Mouse (Mus musculus) megakaryocyte, embryonic 14.5 days (primary cell): Measurements from ENCODE around the gene Hcls1.

Experiments
- FLI1 ChIP-seq: IDR thresholded peaks from 2 replicates; pipeline ENCODE4 v1.6.1; 2012; ENCODE audit warnings: low read length, inconsistent platforms, mixed read lengths
- GATA1 ChIP-seq: IDR thresholded peaks from 3 replicates; pipeline ENCODE4 v1.6.1; 2012; ENCODE audit warnings: mixed read lengths, low read length, inconsistent platforms, borderline replicate concordance

DNA sequence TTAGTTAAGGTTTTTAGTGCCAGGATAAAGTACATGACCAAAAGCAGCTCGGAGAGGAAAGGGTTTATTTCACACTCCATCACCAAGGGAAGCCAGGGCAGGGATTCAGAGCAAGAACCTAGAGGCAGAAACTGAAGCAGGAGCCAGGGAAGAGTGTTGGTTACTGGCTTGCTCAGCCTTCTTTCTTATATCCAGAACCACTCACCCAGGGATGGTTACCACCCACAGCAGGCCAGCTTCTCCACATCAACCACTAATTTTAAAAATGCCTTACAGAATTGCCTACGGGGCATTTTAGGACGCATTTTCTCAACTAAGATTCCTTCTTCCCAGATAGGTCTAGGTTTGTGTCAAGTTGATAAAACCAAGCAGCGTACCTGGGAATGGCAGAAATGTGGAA is 28.6 kb downstream of the Hcls1 start:
- TF ChIP-seq GATA1 (no peak), FLI1 (no peak)
